Mouse (Mus musculus) left cerebral cortex, adult 9 months (tissue): ENCODE measurements around the gene Slc15a3.
A peak's percentile ranks its signal among the peaks of the same experiment; 100 is the strongest.

Source experiments
- DNase-seq, 2 experiments: peaks; one replicate each; pipeline ENCODE4 v3.0.0; 2022; ENCODE audit warnings: low spot score in 2 of 2

Slc15a3 gene

GRCm38 (mm10) chr19:10839010-10839892 lies at the start of gene Slc15a3:
TSS of gene Slc15a3 (plus strand) at chr19:10839727.
- no peak for DNase-seq

GRCm38 (mm10) chr19:10790323-10790722 lies 49.2 kb upstream of the Slc15a3 start:
- DNase-seq, result no peak

GRCm38 (mm10) chr19:10793044-10793443 lies 46.5 kb upstream of the Slc15a3 start:
- DNase-seq, result no peak

DNA sequence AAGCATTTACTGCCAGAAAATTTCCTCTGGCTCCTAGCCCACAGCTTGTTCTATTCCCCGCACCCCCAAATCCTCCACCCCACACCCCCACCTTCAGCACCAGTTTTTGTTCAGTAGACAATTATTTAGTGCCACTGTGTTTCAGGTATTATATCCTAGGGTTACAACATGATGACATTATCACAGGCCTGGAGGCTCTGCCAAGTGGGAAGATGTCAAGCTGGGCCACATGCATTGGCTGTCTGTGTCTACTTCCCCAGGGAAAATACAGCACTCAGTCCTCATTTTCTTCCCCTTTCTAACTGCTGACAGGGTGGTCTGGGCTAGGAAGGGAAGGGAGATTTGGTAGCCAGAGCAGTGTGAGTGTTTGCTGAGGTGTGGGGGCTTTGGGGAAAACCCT lies 44.6 kb upstream of the Slc15a3 start:
- no peak for DNase-seq

GRCm38 (mm10) chr19:10798576-10798975 lies 41.0 kb upstream of the Slc15a3 start:
- no peak for DNase-seq

GRCm38 (mm10) chr19:10799155-10799554 lies 40.4 kb upstream of the Slc15a3 start:
- no peak for DNase-seq

- DNase-seq, result peak; percentile 57 to 76
These were observed 38.5 kb upstream of the Slc15a3 start for GRCm38 (mm10) chr19:10801070-10801469.

- DNase-seq, result no peak
These were observed 37.6 kb upstream of the Slc15a3 start for GRCm38 (mm10) chr19:10801906-10802305.

DNA sequence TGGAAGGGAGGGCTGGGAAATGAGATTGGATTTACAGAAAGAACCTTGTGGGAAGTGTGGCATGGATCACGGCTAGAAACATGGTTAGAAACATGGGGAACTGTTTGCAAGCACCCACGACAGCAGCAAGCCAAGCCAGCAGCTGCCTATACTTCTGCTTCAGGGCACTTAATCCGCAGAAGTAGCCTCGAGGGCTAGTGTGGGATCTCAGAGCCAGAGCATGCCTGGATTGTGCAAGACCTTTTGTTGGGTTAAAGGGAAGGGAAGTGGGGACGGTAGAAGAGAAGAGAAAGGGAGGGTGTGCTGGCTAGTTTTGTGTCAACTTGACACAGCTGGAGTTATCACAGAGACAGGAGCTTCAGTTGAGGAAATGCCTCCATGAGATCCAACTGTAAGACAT lies 35.8 kb upstream of the Slc15a3 start:
- no peak for DNase-seq

GRCm38 (mm10) chr19:10804850-10805660 lies 34.5 kb upstream of the Slc15a3 start:
- DNase-seq, result no peak

DNA sequence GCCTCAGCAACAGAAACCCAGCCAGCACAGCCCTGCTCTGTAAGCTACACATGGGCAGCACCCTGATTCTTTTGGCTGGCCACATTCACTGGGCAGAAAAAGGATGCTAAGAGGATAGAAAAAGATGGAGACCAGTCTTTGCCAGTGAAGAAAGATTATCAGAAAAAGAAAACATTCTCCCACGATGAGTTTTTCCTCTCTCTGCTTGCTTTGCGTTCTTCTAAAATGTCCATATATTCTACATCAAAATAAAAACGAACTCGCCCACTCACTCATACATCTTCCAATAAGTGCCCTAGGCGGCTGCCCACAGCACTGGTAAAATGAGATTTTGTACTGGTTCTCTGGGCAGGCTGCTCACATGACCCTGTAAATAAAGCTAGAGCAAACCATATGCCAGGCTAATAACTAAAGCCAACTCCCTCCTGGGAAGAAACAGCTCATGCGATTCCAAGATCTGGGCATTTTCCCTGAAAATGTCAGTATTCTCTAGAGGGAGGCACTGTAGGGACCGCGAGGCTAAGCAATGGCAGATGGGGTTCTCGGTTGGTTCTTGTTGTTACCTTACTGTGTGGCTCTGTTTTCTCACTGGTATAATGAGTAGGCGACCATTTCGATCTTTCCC lies 33.8 kb upstream of the Slc15a3 start:
- DNase-seq, result no peak

DNA sequence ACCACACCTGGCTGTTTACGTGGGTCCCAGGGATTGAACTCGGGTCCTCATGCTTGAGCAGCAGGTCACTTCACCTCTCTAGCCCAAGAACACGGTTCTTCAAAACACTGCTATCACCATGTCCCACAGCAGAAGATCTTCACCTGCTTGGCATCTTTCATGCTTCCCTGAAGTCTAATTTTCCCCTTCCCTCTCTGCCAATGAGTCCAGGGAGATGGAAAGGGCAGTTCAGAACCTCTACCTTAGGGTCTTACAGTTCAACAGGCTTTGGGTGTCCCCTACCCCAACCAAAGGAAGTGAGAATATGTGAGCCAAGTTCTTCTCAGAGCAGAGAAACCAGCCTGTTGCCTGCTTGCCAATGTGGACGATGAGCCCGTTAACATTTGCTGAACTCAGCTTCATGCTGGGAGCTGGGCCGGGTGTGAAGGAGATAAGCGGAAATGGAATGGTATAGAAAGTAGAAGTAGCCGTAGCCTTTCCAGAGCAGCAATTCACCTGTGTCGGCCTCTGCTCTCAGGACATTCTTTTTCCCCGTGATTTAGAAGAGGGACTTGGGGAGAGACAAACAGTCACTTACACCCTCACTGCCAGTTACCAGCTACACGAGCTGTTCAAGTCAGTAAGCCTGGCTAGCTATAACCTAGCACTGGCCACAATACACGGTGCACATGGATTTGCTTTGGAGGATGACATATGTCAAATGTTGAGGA lies 30.8 kb upstream of the Slc15a3 start:
- no peak for DNase-seq

- peak; percentile 77 to 87 for DNase-seq
These were observed 29.9 kb upstream of the Slc15a3 start for GRCm38 (mm10) chr19:10809428-10810175.

- no peak for DNase-seq
These were observed 29.4 kb upstream of the Slc15a3 start for GRCm38 (mm10) chr19:10810176-10810492.

GRCm38 (mm10) chr19:10811471-10811870 lies 28.1 kb upstream of the Slc15a3 start:
- DNase-seq, result no peak

DNA sequence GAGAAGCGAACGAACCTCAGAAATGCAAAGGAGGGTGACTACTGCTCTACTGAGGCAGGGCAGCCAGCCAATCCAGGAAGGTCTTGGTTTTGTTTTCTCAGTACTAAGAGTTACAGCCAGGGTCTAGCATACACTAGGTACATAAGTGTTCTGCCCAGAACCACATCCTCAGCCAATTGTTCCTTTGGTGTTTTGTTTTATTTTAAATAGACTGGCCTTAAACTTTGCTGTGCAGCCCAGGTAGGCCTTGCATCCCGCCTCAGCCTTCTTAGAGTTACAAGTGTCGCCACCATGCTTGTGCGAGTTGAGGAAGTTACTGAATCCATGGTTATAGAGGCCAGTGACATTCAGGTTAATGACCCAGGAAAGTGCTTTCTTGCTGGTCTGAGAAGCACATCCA lies 26.5 kb upstream of the Slc15a3 start:
- DNase-seq, result no peak

DNA sequence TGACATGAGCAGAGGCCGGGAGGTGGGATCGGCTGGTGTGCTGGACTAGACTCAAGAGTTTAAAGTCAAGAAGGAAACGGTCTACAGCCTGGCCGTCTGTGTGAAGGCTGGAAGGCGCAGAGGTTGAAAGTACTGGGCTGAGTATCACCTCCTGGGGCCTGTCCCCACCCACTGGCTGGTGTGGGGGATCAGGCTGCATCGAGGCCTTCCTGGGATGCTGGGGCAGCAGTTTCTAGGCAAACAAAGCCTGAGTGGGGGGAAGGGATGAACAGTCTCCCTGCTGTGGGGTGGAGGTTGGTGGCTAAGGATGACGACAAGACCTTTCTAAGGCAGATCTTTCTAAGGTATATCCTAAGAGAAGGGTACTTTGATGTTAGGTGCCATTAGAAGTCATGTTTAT lies 25.6 kb upstream of the Slc15a3 start:
- DNase-seq, result no peak

DNA sequence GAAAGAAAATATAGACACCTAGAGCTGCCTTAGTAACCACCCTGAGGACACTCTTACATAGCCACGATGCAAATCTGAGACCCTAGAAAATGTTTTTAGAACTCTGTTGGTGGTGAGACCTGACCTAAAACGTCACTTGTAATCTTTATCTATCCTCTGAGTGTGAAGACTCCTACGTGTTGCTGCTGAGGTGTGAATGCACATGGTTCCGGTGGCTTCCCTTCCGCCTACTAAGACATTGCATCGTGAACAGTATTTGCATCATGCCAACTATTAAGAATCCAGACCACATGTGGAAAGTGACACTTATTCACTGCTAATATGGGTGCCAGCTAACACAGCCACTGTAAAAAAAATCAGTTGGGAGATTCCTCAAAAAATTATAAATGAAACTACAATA lies 23.7 kb upstream of the Slc15a3 start:
- no peak for DNase-seq

DNA sequence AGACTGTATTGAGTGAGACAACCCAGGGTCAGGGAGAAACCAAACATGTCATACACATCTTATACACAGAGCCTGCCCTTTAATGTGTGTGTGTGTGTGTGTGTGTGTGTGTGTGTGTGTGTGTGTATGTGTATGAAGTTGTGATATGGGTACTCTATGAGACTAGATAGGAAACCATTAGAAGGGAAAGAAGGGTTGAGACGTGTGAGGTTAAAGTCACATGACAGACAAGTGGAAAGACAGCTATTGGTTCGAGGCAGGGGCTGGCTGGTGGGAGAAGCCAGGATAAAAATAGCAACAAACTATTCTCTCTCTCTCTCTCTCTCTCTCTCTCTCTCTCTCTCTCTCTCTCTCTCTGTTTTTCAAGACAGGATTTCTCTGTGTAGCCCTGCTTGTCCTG lies 23.1 kb upstream of the Slc15a3 start:
- DNase-seq, result no peak

DNA sequence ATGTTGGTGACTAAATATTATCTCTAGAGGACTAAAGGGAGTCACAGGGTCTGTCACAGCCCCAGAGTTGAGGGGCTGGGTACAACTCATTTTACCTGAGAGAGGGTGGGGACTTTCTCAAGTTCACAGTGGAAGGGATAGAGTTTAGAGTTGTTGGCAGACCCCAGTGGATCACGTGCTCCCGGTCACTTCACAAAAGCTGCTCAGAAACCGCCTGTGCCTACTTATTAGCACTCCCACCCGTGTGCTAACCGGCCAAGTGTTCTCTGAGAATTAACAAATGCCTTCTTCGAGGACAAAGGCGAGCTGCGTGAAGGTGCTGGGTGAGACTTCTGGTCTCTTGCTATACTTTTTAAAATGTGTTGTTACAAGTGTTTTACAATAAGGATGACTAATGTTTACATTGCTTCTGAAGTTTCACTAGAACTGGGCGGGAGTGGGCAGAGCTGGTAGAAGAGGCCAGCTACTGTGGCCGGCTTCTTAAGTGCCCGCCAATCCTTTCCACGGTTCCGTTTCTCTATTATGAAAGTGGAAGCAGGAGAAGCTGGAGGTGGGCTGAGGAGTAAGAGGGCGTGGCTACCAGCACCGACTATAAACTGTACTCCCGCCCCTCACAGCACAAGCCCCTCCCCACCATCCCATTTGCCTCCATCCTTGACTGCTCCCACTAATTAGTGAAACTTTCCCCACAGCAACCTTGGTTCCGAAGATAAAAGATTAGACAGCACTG lies 21.1 kb upstream of the Slc15a3 start:
- no peak for DNase-seq

- DNase-seq, result no peak
These were observed 18.2 kb upstream of the Slc15a3 start for GRCm38 (mm10) chr19:10821319-10821718.
